Mouse (Mus musculus) thymus, postnatal 0 days (tissue): ENCODE results near the gene Polrmt. TPM values are rescaled to one million over a fixed set of nuclear protein-coding genes. Genes with fewer than 3 reads are reported as not detected.

Experiments used
- DNase-seq: peaks from one replicate; pipeline ENCODE4 v3.0.0-alpha.2; 2015; ENCODE audit warnings: low spot score
- polyA plus RNA-seq: library from polyadenylated mRNA; unstranded; fragments of >200 nt; fragmentation: Nextera tagmentation; extraction: Ambion mirVana; gene quantifications from 2 replicates; pipeline ENCODE4 v1.2.1, GENCODE M21; 2015

Polrmt gene
- polyA plus RNA-seq, 1 experiment from 2014 or later, result 39.5 TPM

GRCm38 (mm10) chr10:79691986-79692548 lies 54.3 kb downstream of the Polrmt start:
- no peak for DNase-seq

GRCm38 (mm10) chr10:79689178-79689577 lies 57.2 kb downstream of the Polrmt start:
- no peak for DNase-seq

- no peak for DNase-seq
Measured at GRCm38 (mm10) chr10:79688720-79689119, 57.7 kb downstream of the Polrmt start, which contains the start of gene Gzmm. Gene Gzmm (plus strand): TSS chr10:79689020.

- DNase-seq, result no peak
Measured at GRCm38 (mm10) chr10:79687513-79687912, 58.9 kb downstream of the Polrmt start.

- DNase-seq, result no peak
Measured at GRCm38 (mm10) chr10:79686691-79687090, 59.7 kb downstream of the Polrmt start.

GRCm38 (mm10) chr10:79686219-79686618 lies 60.2 kb downstream of the Polrmt start:
- DNase-seq, result no peak

Other genes starting within 250 kb of the Polrmt start
- gene Plpp2, start 212.8 kb downstream of the Polrmt start, polyA plus RNA-seq, result 3.3 and 4.2 TPM in 2 replicates
- gene Mier2, start 191.4 kb downstream of the Polrmt start, polyA plus RNA-seq, result 32.4 and 32.7 TPM in 2 replicates
- not detected in 2 replicates for gene Theg, start 159.2 kb downstream of the Polrmt start, polyA plus RNA-seq
- gene C2cd4c, start 132.6 kb downstream of the Polrmt start, polyA plus RNA-seq, result not detected in 2 replicates
- 0.24 and 0.26 TPM in 2 replicates for gene Shc2, start 108.7 kb downstream of the Polrmt start, polyA plus RNA-seq
- gene Odf3l2, start 100.8 kb downstream of the Polrmt start, polyA plus RNA-seq, result 0.10 TPM in 1 of 2 replicates, not detected in the other
- gene Madcam1, start 82.0 kb downstream of the Polrmt start, polyA plus RNA-seq, result 2.4 and 3.4 TPM in 2 replicates
- 56.0 and 58.2 TPM in 2 replicates for gene Tpgs1, start 77.2 kb downstream of the Polrmt start, polyA plus RNA-seq
- 138 and 141 TPM in 2 replicates for gene Cdc34, start 64.4 kb downstream of the Polrmt start, polyA plus RNA-seq
- gene Gzmm, start 57.6 kb downstream of the Polrmt start, polyA plus RNA-seq, result 0.35 and 0.48 TPM in 2 replicates
- gene Bsg, start 42.1 kb downstream of the Polrmt start, polyA plus RNA-seq, result 376 and 398 TPM in 2 replicates
- gene Hcn2, start 29.9 kb downstream of the Polrmt start, polyA plus RNA-seq, result 0.05 TPM in 1 of 2 replicates, not detected in the other
- 0.23 TPM in 1 of 2 replicates, not detected in the other for gene Fgf22, start 8.5 kb upstream of the Polrmt start, polyA plus RNA-seq
- 74.1 and 80.0 TPM in 2 replicates for gene Rnf126, start 20.4 kb upstream of the Polrmt start, polyA plus RNA-seq
- gene Fstl3, start 30.7 kb upstream of the Polrmt start, polyA plus RNA-seq, result 5.4 and 6.0 TPM in 2 replicates
- gene Prss57, start 44.4 kb upstream of the Polrmt start, polyA plus RNA-seq, result 31.6 and 32.5 TPM in 2 replicates
- gene Palm, start 47.0 kb upstream of the Polrmt start, polyA plus RNA-seq, result 50.5 and 51.3 TPM in 2 replicates
- 7.5 and 10.5 TPM in 2 replicates for gene Misp, start 74.4 kb upstream of the Polrmt start, polyA plus RNA-seq
- gene Ptbp1, start 107.8 kb upstream of the Polrmt start, polyA plus RNA-seq, result 217 and 246 TPM in 2 replicates
- gene Prtn3, start 127.9 kb upstream of the Polrmt start, polyA plus RNA-seq, result 1.7 TPM in 2 replicates
- gene Plppr3, start 128.1 kb upstream of the Polrmt start, polyA plus RNA-seq, result 3.3 and 3.4 TPM in 2 replicates
- 0.30 and 0.74 TPM in 2 replicates for gene Elane, start 139.7 kb upstream of the Polrmt start, polyA plus RNA-seq
- gene Cfd, start 144.3 kb upstream of the Polrmt start, polyA plus RNA-seq, result 4.2 TPM in 1 of 2 replicates, not detected in the other
- 32.6 and 39.1 TPM in 2 replicates for gene Med16, start 162.3 kb upstream of the Polrmt start, polyA plus RNA-seq
- 5.3 and 15.5 TPM in 2 replicates for gene Gm26602, start 164.3 kb upstream of the Polrmt start, polyA plus RNA-seq
- 0.48 and 1.2 TPM in 2 replicates for gene Kiss1r, start 170.4 kb upstream of the Polrmt start, polyA plus RNA-seq
- 129 and 131 TPM in 2 replicates for gene R3hdm4, start 174.6 kb upstream of the Polrmt start, polyA plus RNA-seq
- 3.7 TPM in 2 replicates for gene Arid3a, start 180.5 kb upstream of the Polrmt start, polyA plus RNA-seq
- 77.5 and 85.8 TPM in 2 replicates for gene Wdr18, start 213.6 kb upstream of the Polrmt start, polyA plus RNA-seq
- 0.09 and 0.20 TPM in 2 replicates for gene Grin3b, start 224.1 kb upstream of the Polrmt start, polyA plus RNA-seq
- 19.4 and 25.8 TPM in 2 replicates for gene Tmem259, start 237.7 kb upstream of the Polrmt start, polyA plus RNA-seq
- 137 and 152 TPM in 2 replicates for gene Cnn2, start 242.0 kb upstream of the Polrmt start, polyA plus RNA-seq
- 5.2 and 5.8 TPM in 2 replicates for gene Abca7, start 249.9 kb upstream of the Polrmt start, polyA plus RNA-seq